Mouse (Mus musculus) liver, embryonic 14.5 days (tissue): ENCODE data around the gene Ubqln2. TPM values are rescaled to one million over a fixed set of nuclear protein-coding genes. Genes with fewer than 3 reads are reported as not detected.

ENCODE experiments used
- ATAC-seq: fragments of 200-750 bp; cut with Nextera tagmentation; 2 replicates; pipeline ENCODE4 v1.8.0; 2017; ENCODE audit warnings: moderate number of reproducible peaks, mild to moderate bottlenecking, moderate library complexity; ENCODE audit not compliant: insufficient read depth
- DNase-seq, 3 experiments: peaks; one replicate each; pipeline ENCODE4 v3.0.0-alpha.2; 2012 to 2013; ENCODE audit warnings: low read depth in 3 of 3, low spot score in 3 of 3
- H3K27ac ChIP-seq: fragments of 300-500 bp; sonication (generic); 2 replicates; pipeline ENCODE4 v1.5.1; 2014; ENCODE audit warnings: moderate library complexity, mild to moderate bottlenecking, control low read depth, inconsistent platforms
- H3K27me3 ChIP-seq: fragments of 300-500 bp; sonication (generic); 2 replicates; pipeline ENCODE4 v1.6.1; 2014; ENCODE audit warnings: mild to moderate bottlenecking, low read length, moderate library complexity; ENCODE audit not compliant: control insufficient read depth, insufficient read depth
- H3K36me3 ChIP-seq: fragments of 300-500 bp; sonication (generic); replicated peaks from 2 replicates; pipeline ENCODE4 v1.6.1; 2014; ENCODE audit warnings: low read depth; ENCODE audit not compliant: control insufficient read depth, insufficient read depth
- H3K4me1 ChIP-seq, 2 experiments: fragments of 200-500 bp in 1 of 2; fragments of 300-500 bp in 1 of 2; sonication (generic) in 1 of 2; replicated peaks; 2 replicates each; pipeline ENCODE4 v1.6.1; 2012 to 2014; ENCODE audit warnings: antibody characterized with exemption in 1 of 2, inconsistent platforms in 1 of 2, low read length in 1 of 2; ENCODE audit not compliant: control insufficient read depth in 2 of 2, insufficient read depth in 2 of 2
- H3K4me2 ChIP-seq: fragments of 300-500 bp; sonication (generic); 2 replicates; pipeline ENCODE4 v1.6.1; 2014; ENCODE audit warnings: low read depth, mild to moderate bottlenecking, control low read depth, moderate library complexity
- H3K4me3 ChIP-seq, 2 experiments: fragments of 200-500 bp in 1 of 2; fragments of 300-500 bp in 1 of 2; sonication (generic) in 1 of 2; 2 replicates each; pipeline ENCODE4 v1.5.1; 2012 to 2014; ENCODE audit warnings: low read depth in 2 of 2, low read length in 2 of 2, mild to moderate bottlenecking in 2 of 2, control low read depth in 1 of 2, inconsistent platforms in 1 of 2, moderate library complexity in 1 of 2; ENCODE audit not compliant: insufficient read depth in 1 of 2
- H3K9ac ChIP-seq: fragments of 300-500 bp; sonication (generic); replicated peaks from 2 replicates; pipeline ENCODE4 v1.6.1; 2014; ENCODE audit warnings: mild to moderate bottlenecking, control low read depth, moderate library complexity
- H3K9me3 ChIP-seq: fragments of 300-500 bp; sonication (generic); 2 replicates; pipeline ENCODE4 v1.6.1; 2016; ENCODE audit warnings: low read length, mixed read lengths; ENCODE audit not compliant: control insufficient read depth
- CTCF ChIP-seq: IDR thresholded peaks from 2 replicates; pipeline ENCODE4 v1.5.1; 2016; ENCODE audit warnings: antibody characterized with exemption, low read depth, control low read depth
- EP300 ChIP-seq: IDR thresholded peaks from 2 replicates; pipeline ENCODE4 v1.6.1; 2016; ENCODE audit warnings: antibody characterized with exemption, low read depth
- WGBS: fragments of 180-500 bp; shearing (Covaris S2); extraction: QIAGEN DNeasy Blood & Tissue Kit; methylation state at CpG from one replicate; pipeline ENCODE4 v1.1.7; 2014; ENCODE audit not compliant: insufficient replicate concordance; 5-methylcytosine and 5-hydroxymethylcytosine counted together
- polyA plus RNA-seq, 2 experiments: library from polyadenylated mRNA; depleted of rRNA in 1 of 2; stranded (reverse) in 1 of 2; unstranded in 1 of 2; fragments of >200 nt; fragmentation: Nextera tagmentation in 1 of 2; extraction: Ambion mirVana in 1 of 2; gene quantifications; 2 replicates each; pipeline versions ENCODE4 v1.2.1 to v1.2.3; 2012 to 2014

The Ubqln2 gene
- polyA plus RNA-seq, 2 experiments, result 4.6 to 8.7 TPM

- ATAC-seq, result no peak
Measured at GRCm38 (mm10) chrX:153499294-153500046, 1.4 kb downstream of the Ubqln2 start.

GRCm38 (mm10) chrX:153500047-153500345 is 2.0 kb downstream of the Ubqln2 start:
- Histone ChIP-seq H3K4me1 (no peaks in the 10 kb centered on the region), H3K27me3 (no peaks in the 10 kb centered on the region), H3K4me3 (peak overlapping the region; percentile 34 to 73; a peak in 3 of 4 replicates), H3K4me2 (peak overlapping the region; percentile 77), H3K36me3 (no peaks in the 10 kb centered on the region), H3K9ac (no peak overlapping the region), H3K27ac (no peak overlapping the region), H3K9me3 (no peaks in the 10 kb centered on the region)
- DNase-seq (no peak), ATAC-seq (no peak)
- 36% methylated on average over 12 of the region's 12 CpGs for WGBS
- no peak for TF ChIP-seq CTCF
- TF ChIP-seq EP300, result no peak

More at GRCm38 (mm10) chrX:153499294-153500046, 1.4 kb downstream of the Ubqln2 start:
- Histone ChIP-seq H3K4me2 (peak overlapping the region; percentile 77), H3K4me3 (peak overlapping the region; percentile 64 to 73), H3K36me3 (no peaks in the 10 kb centered on the region), H3K4me1 (no peaks in the 10 kb centered on the region), H3K27me3 (no peaks in the 10 kb centered on the region), H3K9me3 (no peaks in the 10 kb centered on the region), H3K9ac (no peak overlapping the region), H3K27ac (no peak overlapping the region)
- no peak for DNase-seq
- WGBS, result 44% methylated on average over 31 of the region's 32 CpGs
- TF ChIP-seq EP300 (no peak), CTCF (no peak)

DNA sequence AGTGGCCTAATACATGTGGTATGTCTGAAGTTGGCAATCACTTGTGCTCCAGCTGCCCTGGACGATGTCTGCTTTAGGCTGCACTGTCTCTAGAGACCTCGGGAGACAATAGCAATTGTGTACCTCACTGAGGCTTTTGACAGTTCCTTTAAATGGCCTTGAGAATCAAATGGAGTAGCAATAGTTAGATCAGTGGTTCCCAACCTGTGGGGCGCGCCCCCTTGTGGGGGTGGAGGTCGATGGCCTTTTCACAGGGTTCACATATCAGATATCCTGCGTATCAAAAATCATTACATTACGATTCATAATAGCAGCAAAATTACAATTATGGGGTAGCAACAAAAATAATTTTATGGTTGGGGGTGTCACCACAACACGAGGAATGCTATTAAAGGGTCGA is 7.9 kb downstream of the Ubqln2 start:
- H3K27me3 ChIP-seq, result no peaks in the 10 kb centered on the region
- H3K27ac ChIP-seq, result no peak overlapping the region
- WGBS, result 33% methylated on average over 9 of the region's 9 CpGs
- H3K4me2 ChIP-seq, result no peak overlapping the region
- H3K9me3 ChIP-seq, result no peaks in the 10 kb centered on the region
- DNase-seq (no peak), ATAC-seq (no peak)
- TF ChIP-seq CTCF, result peak; percentile 52
- TF ChIP-seq EP300, result no peak
- no peaks in the 10 kb centered on the region for H3K36me3 ChIP-seq
- no peaks in the 10 kb centered on the region for H3K4me1 ChIP-seq
- no peak overlapping the region for H3K9ac ChIP-seq
- H3K4me3 ChIP-seq, result no peak overlapping the region

- TF ChIP-seq EP300 (no peak), CTCF (no peak)
- Histone ChIP-seq H3K9ac (no peak overlapping the region), H3K4me2 (no peak overlapping the region), H3K36me3 (no peaks in the 10 kb centered on the region), H3K27ac (no peak overlapping the region), H3K27me3 (no peaks in the 10 kb centered on the region), H3K9me3 (no peaks in the 10 kb centered on the region), H3K4me3 (no peak overlapping the region), H3K4me1 (no peaks in the 10 kb centered on the region)
- DNase-seq (no peak), ATAC-seq (no peak)
- WGBS, result 63% methylated on average over 5 of the region's 5 CpGs
Measured at GRCm38 (mm10) chrX:153515491-153515890, 17.5 kb downstream of the Ubqln2 start.

- Histone ChIP-seq H3K36me3 (no peaks in the 10 kb centered on the region), H3K4me3 (no peak overlapping the region), H3K4me2 (no peak overlapping the region), H3K27ac (no peak overlapping the region), H3K27me3 (no peaks in the 10 kb centered on the region), H3K4me1 (no peaks in the 10 kb centered on the region), H3K9me3 (no peaks in the 10 kb centered on the region), H3K9ac (no peak overlapping the region)
- TF ChIP-seq CTCF, result no peak; the same call in 1 of the 2 replicates
- no peak for TF ChIP-seq EP300
- ATAC-seq (no peak), DNase-seq (no peak)
- 16% methylated on average over 2 of the region's 2 CpGs for WGBS
Measured at GRCm38 (mm10) chrX:153528399-153528798, 30.4 kb downstream of the Ubqln2 start.

Other genes starting within 250 kb of the Ubqln2 start
- not detected in 2 replicates for gene Cypt3, start 60.4 kb downstream of the Ubqln2 start, polyA plus RNA-seq (2012; rRNA removed)
- not detected in 2 replicates for gene Cypt3, start 60.4 kb downstream of the Ubqln2 start, polyA plus RNA-seq (2014; fragmentation: Nextera tagmentation; extraction: Ambion mirVana)
- gene Kctd12b, start 198.2 kb downstream of the Ubqln2 start, polyA plus RNA-seq (2012; rRNA removed), result 0.55 and 0.60 TPM in 2 replicates
- 0.38 and 0.66 TPM in 2 replicates for gene Kctd12b, start 198.2 kb downstream of the Ubqln2 start, polyA plus RNA-seq (2014; fragmentation: Nextera tagmentation; extraction: Ambion mirVana)
- gene Nbdy, start 225.4 kb downstream of the Ubqln2 start, polyA plus RNA-seq (2012; rRNA removed), result 9.1 and 11.5 TPM in 2 replicates
- 17.4 and 17.8 TPM in 2 replicates for gene Nbdy, start 225.4 kb downstream of the Ubqln2 start, polyA plus RNA-seq (2014; fragmentation: Nextera tagmentation; extraction: Ambion mirVana)